Mouse (Mus musculus): ENCODE data around the gene Gm49378.

- TF ChIP-seq GATA1 (IDR thresholded peaks at IDR 0.05; ENCODE audit: borderline replicate concordance, low read length) (no peak), FLI1 (IDR thresholded peaks at IDR 0.05; ENCODE audit: low read length) (no peak)
These were observed 47.8 kb downstream of the Gm49378 start for GRCm38 (mm10) chr14:55589771-55590448.

Measured in megakaryocyte, embryonic 14.5 days (primary cell).